Mouse (Mus musculus) midbrain, embryonic 13.5 days (tissue): ENCODE measurements around the gene Olfr1230. TPM values are rescaled to one million over a fixed set of nuclear protein-coding genes. Genes with fewer than 3 reads are reported as not detected.

Source experiments
- ATAC-seq: fragments of 200-750 bp; cut with Nextera tagmentation; 2 replicates; pipeline ENCODE4 v1.8.0; 2017; ENCODE audit warnings: mild to moderate bottlenecking, moderate TSS enrichment, moderate library complexity
- H3K27ac ChIP-seq: fragments of 300-500 bp; sonication (generic); 2 replicates; pipeline ENCODE4 v1.5.1; 2015; ENCODE audit warnings: inconsistent platforms, mild to moderate bottlenecking, moderate library complexity
- H3K27me3 ChIP-seq: fragments of 300-500 bp; sonication (generic); 2 replicates; pipeline ENCODE4 v1.6.1; 2015; ENCODE audit warnings: mild to moderate bottlenecking, inconsistent platforms
- H3K36me3 ChIP-seq: fragments of 300-500 bp; sonication (generic); 2 replicates; pipeline ENCODE4 v1.6.1; 2015; ENCODE audit warnings: mild to moderate bottlenecking, inconsistent platforms
- H3K4me1 ChIP-seq: fragments of 300-500 bp; sonication (generic); replicated peaks from 2 replicates; pipeline ENCODE4 v1.6.1; 2015; ENCODE audit warnings: inconsistent platforms
- H3K4me2 ChIP-seq: fragments of 300-500 bp; sonication (generic); replicated peaks from 2 replicates; pipeline ENCODE4 v1.6.1; 2015; ENCODE audit warnings: moderate library complexity, mild to moderate bottlenecking, inconsistent platforms
- H3K4me3 ChIP-seq: fragments of 300-500 bp; sonication (generic); replicated peaks from 2 replicates; pipeline ENCODE4 v1.5.1; 2015; ENCODE audit warnings: mild to moderate bottlenecking, inconsistent platforms
- H3K9ac ChIP-seq: fragments of 300-500 bp; sonication (generic); replicated peaks from 2 replicates; pipeline ENCODE4 v1.6.1; 2015; ENCODE audit warnings: mild to moderate bottlenecking, inconsistent platforms
- H3K9me3 ChIP-seq: fragments of 300-500 bp; sonication (generic); 2 replicates; pipeline ENCODE4 v1.6.1; 2016; ENCODE audit warnings: mild to moderate bottlenecking, inconsistent platforms
- WGBS: fragments of 180-500 bp; shearing (Covaris S2); methylation state at CpG from one replicate; pipeline ENCODE4 v1.1.7; 2015; 5-methylcytosine and 5-hydroxymethylcytosine counted together
- polyA plus RNA-seq: library from polyadenylated mRNA; unstranded; fragments of >200 nt; fragmentation: Nextera tagmentation; extraction: Ambion mirVana; gene quantifications from 2 replicates; pipeline ENCODE4 v1.2.1, GENCODE M21; 2015

Olfr1230 gene
- polyA plus RNA-seq: not detected in 2 replicates

GRCm38 (mm10) chr2:89297168-89297567 lies at the start of gene Olfr1230:
Gene Olfr1230, minus strand, starts transcription at chr2:89297268.
- Histone ChIP-seq H3K9ac (no peak within 1 kb of the TSS), H3K4me2 (no peak within 1 kb of the TSS), H3K9me3 (no peaks in the 10 kb centered on the region), H3K4me3 (no peak within 1 kb of the TSS), H3K27ac (no peak within 1 kb of the TSS), H3K36me3 (no peaks in the 10 kb centered on the region), H3K27me3 (no peaks in the 10 kb centered on the region), H3K4me1 (no peaks in the 10 kb centered on the region)
- ATAC-seq: no peak
- 96% methylated on average over 1 of the region's 1 CpGs for WGBS

GRCm38 (mm10) chr2:89342298-89342697 lies 45.2 kb upstream of the Olfr1230 start, which contains the start of gene Olfr1233:
Gene Olfr1233, minus strand, starts transcription at chr2:89342398.
- H3K36me3 ChIP-seq: no peaks in the 10 kb centered on the region
- no peak within 1 kb of the TSS for H3K4me2 ChIP-seq
- no peaks in the 10 kb centered on the region for H3K4me1 ChIP-seq
- no peak within 1 kb of the TSS for H3K27ac ChIP-seq
- no peak for ATAC-seq
- H3K27me3 ChIP-seq: no peaks in the 10 kb centered on the region
- H3K4me3 ChIP-seq: no peak within 1 kb of the TSS
- no peak within 1 kb of the TSS for H3K9ac ChIP-seq
- no peaks in the 10 kb centered on the region for H3K9me3 ChIP-seq

GRCm38 (mm10) chr2:89329575-89329974 lies 32.5 kb upstream of the Olfr1230 start, which contains the start of gene Olfr1232:
Gene Olfr1232, minus strand, starts transcription at chr2:89329675.
- Histone ChIP-seq H3K4me3 (no peak within 1 kb of the TSS), H3K27ac (no peak within 1 kb of the TSS)
- no peak for ATAC-seq

GRCm38 (mm10) chr2:89306974-89307373 lies 9.9 kb upstream of the Olfr1230 start, which contains the start of gene Olfr1231:
Gene Olfr1231, minus strand, starts transcription at chr2:89307074.
- no peaks in the 10 kb centered on the region for H3K4me1 ChIP-seq
- H3K4me2 ChIP-seq: no peak within 1 kb of the TSS
- no peaks in the 10 kb centered on the region for H3K27me3 ChIP-seq
- H3K27ac ChIP-seq: no peak within 1 kb of the TSS
- H3K9me3 ChIP-seq: no peaks in the 10 kb centered on the region
- no peaks in the 10 kb centered on the region for H3K36me3 ChIP-seq
- no peak for ATAC-seq
- H3K4me3 ChIP-seq: no peak within 1 kb of the TSS
- 72% methylated on average over 2 of the region's 2 CpGs for WGBS
- no peak within 1 kb of the TSS for H3K9ac ChIP-seq

More at GRCm38 (mm10) chr2:89329575-89329974, 32.5 kb upstream of the Olfr1230 start, which contains the start of gene Olfr1232:
- no peaks in the 10 kb centered on the region for H3K36me3 ChIP-seq
- H3K4me1 ChIP-seq: no peaks in the 10 kb centered on the region
- H3K9ac ChIP-seq: no peak within 1 kb of the TSS
- no peaks in the 10 kb centered on the region for H3K27me3 ChIP-seq
- no peak within 1 kb of the TSS for H3K4me2 ChIP-seq
- no peaks in the 10 kb centered on the region for H3K9me3 ChIP-seq

- Histone ChIP-seq H3K27me3 (no peaks in the 10 kb centered on the region), H3K36me3 (no peaks in the 10 kb centered on the region), H3K9ac (no peak within 1 kb of the TSS), H3K4me3 (no peak within 1 kb of the TSS), H3K4me2 (no peak within 1 kb of the TSS), H3K27ac (no peak within 1 kb of the TSS), H3K4me1 (no peaks in the 10 kb centered on the region), H3K9me3 (no peaks in the 10 kb centered on the region)
- ATAC-seq: no peak
- 74% methylated on average over 2 of the region's 2 CpGs for WGBS
Observed at GRCm38 (mm10) chr2:89287914-89288313, 9.2 kb downstream of the Olfr1230 start, which contains the start of gene Olfr1229. Gene Olfr1229, minus strand, starts transcription at chr2:89288014.

GRCm38 (mm10) chr2:89253962-89254361 lies 43.1 kb downstream of the Olfr1230 start, which contains the start of gene Olfr1228:
Gene Olfr1228, minus strand, starts transcription at chr2:89254062.
- Histone ChIP-seq H3K4me2 (no peak within 1 kb of the TSS), H3K27ac (no peak within 1 kb of the TSS)
- no peak for ATAC-seq

More at GRCm38 (mm10) chr2:89253962-89254361, 43.1 kb downstream of the Olfr1230 start, which contains the start of gene Olfr1228:
- Histone ChIP-seq H3K27me3 (no peaks in the 10 kb centered on the region), H3K4me1 (no peaks in the 10 kb centered on the region), H3K4me3 (no peak within 1 kb of the TSS), H3K9me3 (no peaks in the 10 kb centered on the region), H3K36me3 (no peaks in the 10 kb centered on the region), H3K9ac (no peak within 1 kb of the TSS)

Other genes starting within 250 kb of the Olfr1230 start
- gene Olfr1218, start 236.1 kb downstream of the Olfr1230 start, polyA plus RNA-seq: not detected in 2 replicates
- not detected in 2 replicates for gene Olfr1219, start 213.8 kb downstream of the Olfr1230 start, polyA plus RNA-seq
- gene Olfr1220, start 190.4 kb downstream of the Olfr1230 start, polyA plus RNA-seq: not detected in 2 replicates
- not detected in 2 replicates for gene Olfr1221, start 180.0 kb downstream of the Olfr1230 start, polyA plus RNA-seq
- gene Olfr1222, start 164.2 kb downstream of the Olfr1230 start, polyA plus RNA-seq: not detected in 2 replicates
- not detected in 2 replicates for gene Olfr1223, start 145.7 kb downstream of the Olfr1230 start, polyA plus RNA-seq
- not detected in 2 replicates for gene Olfr1224-ps1, start 133.2 kb downstream of the Olfr1230 start, polyA plus RNA-seq
- not detected in 2 replicates for gene Olfr1225, start 122.6 kb downstream of the Olfr1230 start, polyA plus RNA-seq
- not detected in 2 replicates for gene Olfr1226, start 97.2 kb downstream of the Olfr1230 start, polyA plus RNA-seq
- gene Olfr1228, start 43.2 kb downstream of the Olfr1230 start, polyA plus RNA-seq: not detected in 2 replicates
- gene Olfr1229, start 9.3 kb downstream of the Olfr1230 start, polyA plus RNA-seq: not detected in 2 replicates
- gene Olfr1231, start 9.8 kb upstream of the Olfr1230 start, polyA plus RNA-seq: not detected in 2 replicates
- not detected in 2 replicates for gene Olfr1232, start 32.4 kb upstream of the Olfr1230 start, polyA plus RNA-seq
- gene Olfr1233, start 45.1 kb upstream of the Olfr1230 start, polyA plus RNA-seq: not detected in 2 replicates
- gene Olfr1234, start 67.6 kb upstream of the Olfr1230 start, polyA plus RNA-seq: not detected in 2 replicates
- gene Olfr1238, start 112.4 kb upstream of the Olfr1230 start, polyA plus RNA-seq: not detected in 2 replicates
- gene Olfr1239, start 123.1 kb upstream of the Olfr1230 start, polyA plus RNA-seq: not detected in 2 replicates
- gene Olfr1240, start 145.7 kb upstream of the Olfr1230 start, polyA plus RNA-seq: not detected in 2 replicates
- not detected in 2 replicates for gene Olfr1241, start 189.9 kb upstream of the Olfr1230 start, polyA plus RNA-seq
- not detected in 2 replicates for gene Olfr1242, start 201.1 kb upstream of the Olfr1230 start, polyA plus RNA-seq
- not detected in 2 replicates for gene Olfr1243, start 234.2 kb upstream of the Olfr1230 start, polyA plus RNA-seq